Mouse (Mus musculus) T-cell, adult 2 months (primary cell): ENCODE data around the gene 2010300C02Rik.
A peak's percentile ranks its signal among the peaks of the same experiment; 100 is the strongest.

ENCODE experiments used
- DNase-seq: peaks from one replicate; pipeline ENCODE4 v3.0.0; 2022; ENCODE audit warnings: low spot score

Gene 2010300C02Rik

DNA sequence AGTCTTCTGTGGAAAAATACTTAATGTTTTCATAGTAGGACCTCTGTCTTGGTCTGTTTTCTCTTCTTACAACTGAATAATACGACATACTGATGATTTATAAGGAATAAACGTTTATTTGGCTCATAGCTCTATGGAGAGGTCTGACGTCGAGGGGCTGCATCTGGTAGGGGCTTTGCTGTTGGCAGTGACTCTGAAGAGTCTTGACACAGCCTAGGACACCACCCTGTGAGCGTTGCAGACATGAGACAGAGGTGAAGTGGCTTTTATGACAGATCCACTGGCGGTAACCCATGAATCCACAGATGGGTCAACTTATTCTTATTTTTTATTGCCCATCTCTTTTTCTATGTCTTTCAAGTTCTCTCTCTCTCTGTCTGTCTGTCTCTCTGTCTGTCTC is 52.5 kb downstream of the 2010300C02Rik start:
- DNase-seq, result no peak

DNA sequence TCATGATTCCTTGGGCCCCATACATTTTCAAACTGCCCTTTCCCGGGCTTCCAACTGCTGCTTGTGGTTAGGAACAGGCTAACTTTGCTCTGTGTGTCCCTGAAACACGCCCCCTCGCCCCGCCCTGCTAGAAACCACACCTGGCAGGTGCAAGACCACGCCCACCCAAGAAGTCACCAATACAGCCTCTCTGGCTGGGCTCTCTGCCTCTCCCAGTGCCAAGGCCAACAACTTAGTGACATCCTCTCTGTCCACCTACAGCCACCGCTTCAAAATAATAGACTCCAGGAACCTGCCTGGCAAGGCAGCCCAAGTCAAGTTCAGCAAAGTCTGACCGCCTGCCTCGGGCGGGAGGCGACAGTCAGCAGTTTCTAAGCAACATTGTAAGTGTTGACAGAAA is 53.3 kb downstream of the 2010300C02Rik start:
- DNase-seq, result no peak

- no peak for DNase-seq
Measured at GRCm38 (mm10) chr1:37665539-37666323, 54.2 kb downstream of the 2010300C02Rik start.

GRCm38 (mm10) chr1:37664496-37664895 is 55.4 kb downstream of the 2010300C02Rik start:
- no peak for DNase-seq

DNA sequence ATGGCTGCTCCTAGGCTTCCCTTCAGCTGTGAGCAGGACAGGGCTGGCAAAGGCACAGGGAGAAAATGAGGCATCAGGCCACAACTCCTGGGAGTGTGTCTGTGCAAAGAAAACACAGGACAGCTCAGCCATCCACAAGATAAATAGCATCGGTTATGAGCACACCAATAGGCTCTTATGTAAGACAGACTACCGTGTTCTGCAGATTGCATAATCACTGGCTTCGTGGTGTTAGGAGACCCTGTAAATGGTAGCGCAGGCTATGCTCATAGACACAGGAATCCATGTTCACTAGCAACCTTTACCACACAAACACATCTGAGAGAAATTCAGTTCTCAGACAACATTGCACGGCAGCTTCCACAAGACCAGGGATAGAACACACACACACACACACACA is 56.3 kb downstream of the 2010300C02Rik start:
- DNase-seq, result no peak

- no peak for DNase-seq
Measured at GRCm38 (mm10) chr1:37656017-37656416, 63.9 kb downstream of the 2010300C02Rik start.

- no peak for DNase-seq
Measured at GRCm38 (mm10) chr1:37653992-37654391, 65.9 kb downstream of the 2010300C02Rik start.

DNA sequence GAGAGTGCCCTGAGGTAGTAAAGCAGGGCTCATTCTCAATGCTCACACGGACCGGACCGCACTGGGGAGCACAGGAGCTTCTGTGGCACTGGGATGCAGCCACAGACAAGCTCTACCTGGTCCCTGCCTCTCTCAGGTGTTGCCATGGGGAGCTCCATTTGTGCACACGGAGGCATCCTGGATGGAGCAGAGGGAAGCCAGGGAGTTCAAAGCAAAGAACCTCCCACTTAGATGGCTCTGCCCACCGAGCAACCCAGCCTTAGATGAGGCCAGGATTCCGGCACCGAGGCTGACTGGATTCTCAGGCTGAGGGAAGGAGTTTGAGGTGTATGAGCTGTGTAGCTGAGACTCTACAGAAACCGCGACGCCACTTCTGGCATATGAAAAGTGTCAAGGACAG is 72.8 kb downstream of the 2010300C02Rik start:
- DNase-seq, result no peak

GRCm38 (mm10) chr1:37644501-37644900 is 75.4 kb downstream of the 2010300C02Rik start:
- DNase-seq, result no peak

- DNase-seq, result no peak
Measured at GRCm38 (mm10) chr1:37643794-37644365, 76.0 kb downstream of the 2010300C02Rik start.

DNA sequence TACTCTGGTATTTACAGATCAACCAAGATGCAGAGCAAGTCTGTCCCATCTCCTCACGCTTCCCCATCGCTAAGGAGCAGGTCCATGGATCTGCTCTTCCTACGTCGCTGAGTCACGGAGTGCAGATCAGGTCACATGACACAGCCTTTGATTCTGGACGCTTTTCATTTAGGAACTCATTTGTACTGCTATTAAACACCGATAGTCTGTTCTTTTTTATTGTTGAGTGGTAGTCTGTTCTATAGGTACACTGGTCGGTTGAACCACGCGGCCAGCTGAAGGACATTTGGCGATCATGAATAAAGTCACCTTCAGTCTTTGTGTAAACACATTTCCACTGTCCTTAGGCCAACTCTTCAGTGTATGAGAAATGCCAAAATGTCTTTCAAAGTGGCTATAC is 78.5 kb downstream of the 2010300C02Rik start:
- no peak for DNase-seq

- DNase-seq, result peak; percentile 52
Measured at GRCm38 (mm10) chr1:37639101-37639500, 80.8 kb downstream of the 2010300C02Rik start.

- no peak for DNase-seq
Measured at GRCm38 (mm10) chr1:37638560-37638959, 81.3 kb downstream of the 2010300C02Rik start.

DNA sequence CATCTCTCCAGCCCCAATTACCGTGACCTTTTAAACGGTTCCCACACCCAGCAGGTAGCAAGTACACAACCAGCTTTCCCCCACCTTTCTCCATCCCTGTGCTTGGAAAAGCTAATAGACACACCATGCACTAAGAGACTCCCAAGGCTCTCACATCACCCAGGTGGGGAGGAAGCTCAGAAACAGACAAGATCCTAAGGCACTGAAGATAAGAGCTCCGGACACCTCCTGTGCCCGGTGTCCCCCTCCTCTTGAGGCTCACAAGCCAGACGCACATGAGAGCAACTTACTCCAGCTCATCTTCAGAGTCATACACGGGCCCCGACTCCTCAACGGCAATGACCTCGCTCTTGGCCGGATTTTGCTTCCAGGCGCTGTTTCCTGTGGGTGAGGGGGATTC is 82.3 kb downstream of the 2010300C02Rik start:
- no peak for DNase-seq

- DNase-seq, result no peak
Measured at GRCm38 (mm10) chr1:37636824-37637223, 83.1 kb downstream of the 2010300C02Rik start.

- DNase-seq, result no peak
Measured at GRCm38 (mm10) chr1:37636169-37636568, 83.7 kb downstream of the 2010300C02Rik start.

GRCm38 (mm10) chr1:37635716-37636115 is 84.2 kb downstream of the 2010300C02Rik start:
- DNase-seq, result no peak

DNA sequence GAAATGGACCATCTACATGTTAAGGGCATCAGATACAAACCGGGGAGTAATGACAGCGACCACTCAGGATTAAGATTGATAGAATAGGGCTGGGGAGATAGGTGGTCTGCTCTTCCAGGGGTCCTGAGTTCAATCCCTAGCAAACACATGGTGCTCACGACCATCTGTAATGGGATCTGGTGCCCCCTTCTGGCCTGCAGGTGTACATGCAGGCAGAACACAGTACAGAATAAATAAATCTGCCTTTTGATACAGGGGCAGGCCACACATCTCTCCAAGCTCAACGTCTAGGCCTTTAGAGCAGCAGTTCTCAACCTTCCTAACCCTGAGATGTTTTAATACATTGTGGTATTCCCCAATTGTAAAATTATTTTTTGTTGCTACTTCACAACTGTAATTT is 85.2 kb downstream of the 2010300C02Rik start:
- peak; percentile 51 for DNase-seq

GRCm38 (mm10) chr1:37633516-37633915 is 86.4 kb downstream of the 2010300C02Rik start:
- no peak for DNase-seq

GRCm38 (mm10) chr1:37632425-37632824 is 87.5 kb downstream of the 2010300C02Rik start:
- DNase-seq, result no peak

DNA sequence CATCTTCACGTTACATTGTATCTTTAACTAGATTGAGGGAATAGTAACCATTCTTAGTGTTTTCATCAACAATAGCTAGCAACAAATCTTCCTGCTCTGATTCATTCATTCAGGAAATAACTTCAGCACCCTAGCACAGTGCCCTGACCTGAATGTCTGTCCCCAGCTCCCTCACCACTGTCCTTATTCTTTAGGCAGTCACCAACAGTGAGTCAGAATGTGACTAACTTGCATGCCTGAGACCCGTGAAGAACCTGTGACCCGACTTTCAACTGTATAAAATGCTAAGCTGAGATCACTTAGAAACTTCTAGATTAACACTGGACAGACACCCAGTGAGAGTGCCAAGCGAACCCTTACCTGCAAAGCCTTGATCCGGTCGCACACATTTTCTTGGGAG is 88.4 kb downstream of the 2010300C02Rik start:
- no peak for DNase-seq

GRCm38 (mm10) chr1:37630412-37631210 is 89.3 kb downstream of the 2010300C02Rik start:
- no peak for DNase-seq

GRCm38 (mm10) chr1:37629876-37630275 is 90.0 kb downstream of the 2010300C02Rik start:
- DNase-seq, result no peak
